Mouse (Mus musculus): ENCODE data around the gene Ctns.

Gene Ctns

GRCm38 (mm10) chr11:73201597-73201996 is 2.8 kb upstream of the Ctns start:
- POLR2A ChIA-PET, result interaction anchor here in 2 of 4 experiments (0.6 to 4.2 kb wide), 4 partner anchors 23 to 1207 kb away, joined by 3 to 31 read pairs (median 6); partner anchors contain the start of gene Haspin (in 1 of the 2)
- CTCF ChIA-PET, result interaction anchor here in 3 of 4 experiments (0.6 to 2.4 kb wide), 7 partner anchors 21 to 194 kb away, joined by 3 to 6 read pairs (median 3); partner anchors contain the start of gene Haspin (in 2 of the 3)

- CTCF ChIA-PET, result interaction anchor here in 3 of 4 experiments (0.6 to 2.4 kb wide), 5 partner anchors 32 to 194 kb away, joined by 3 to 6 read pairs (median 4); partner anchors contain the start of gene Haspin (in 2 of the 3)
- POLR2A ChIA-PET, result interaction anchor here in 2 of 4 experiments (0.6 to 4.2 kb wide), 4 partner anchors 22 to 1208 kb away, joined by 3 to 31 read pairs (median 6); partner anchors contain the start of gene Haspin (in 1 of the 2)
Measured at GRCm38 (mm10) chr11:73201021-73201420, 2.2 kb upstream of the Ctns start.

- ChIA-PET POLR2A (interaction anchor here (0.6 to 4.2 kb wide), 68 partner anchors 7 to 1349 kb away, joined by 3 to 43 read pairs (median 5); partner anchors contain the start of genes Cyb5d2 (in 3 of the 4), Haspin (in 3 of the 4), Zzef1 (in 3 of the 4) and Emc6 (in 2 of the 4)), CTCF (interaction anchor here in 3 of 4 experiments (0.6 to 1.8 kb wide), 16 partner anchors 8 to 1171 kb away, joined by 3 to 14 read pairs (median 4); partner anchors contain the start of genes Haspin (in 2 of the 3) and P2rx5 (in 1 of the 3))
Measured at GRCm38 (mm10) chr11:73199879-73200278, 1.0 kb upstream of the Ctns start.

GRCm38 (mm10) chr11:73199230-73199712 is 429 bp upstream of the Ctns start, which contains the start of gene Shpk:
Gene Shpk (plus strand): TSS chr11:73199460.
- CTCF ChIA-PET, result interaction anchor here (0.6 to 1.8 kb wide), 20 partner anchors 8 to 1172 kb away, joined by 3 to 14 read pairs (median 4); partner anchors contain the start of genes Haspin (in 3 of the 4) and P2rx5 (in 1 of the 4)
- POLR2A ChIA-PET, result interaction anchor here (0.5 to 4.2 kb wide), 84 partner anchors 8 to 1349 kb away, joined by 3 to 43 read pairs (median 5); partner anchors contain the start of genes Cyb5d2 (in 3 of the 4), Haspin (in 3 of the 4), Zzef1 (in 3 of the 4) and Camkk1 (in 2 of the 4)

DNA sequence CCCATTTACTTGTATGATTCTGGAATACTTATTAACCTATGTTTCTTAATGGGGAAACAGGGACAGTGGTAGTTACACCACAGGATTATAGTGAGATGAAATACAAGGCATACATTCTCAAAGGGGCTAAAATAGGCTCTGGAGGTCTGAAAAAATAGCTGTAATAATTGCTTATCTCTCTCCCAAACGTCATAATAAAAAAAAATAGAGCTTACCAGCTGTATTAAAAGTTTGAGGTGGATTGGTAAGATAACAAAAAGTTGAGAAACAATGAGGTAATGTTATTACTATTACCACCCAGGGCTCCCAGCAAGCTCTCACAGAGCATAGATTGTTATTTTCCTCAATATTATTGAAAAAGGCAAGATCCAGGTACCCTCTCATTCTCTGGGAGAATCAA is 652 bp downstream of the Ctns start:
- CTCF ChIA-PET, result interaction anchor here (0.5 to 1.6 kb wide), 6 partner anchors 9 to 1394 kb away, joined by 3 to 14 read pairs (median 4); partner anchors contain the start of gene Haspin (in 2 of the 4)
- POLR2A ChIA-PET, result interaction anchor here in 3 of 4 experiments (0.7 to 4.2 kb wide), 40 partner anchors 9 to 1174 kb away, joined by 3 to 43 read pairs (median 8); partner anchors contain the start of genes Haspin (in 3 of the 3), Cyb5d2 (in 2 of the 3), Zzef1 (in 2 of the 3) and Camkk1 (in 1 of the 3)

GRCm38 (mm10) chr11:73194444-73194843 is 4.4 kb downstream of the Ctns start:
- POLR2A ChIA-PET, result interaction anchor here in 3 of 4 experiments (0.6 to 1.0 kb wide), 3 partner anchors 9 to 58 kb away, joined by 3 to 5 read pairs (median 3); no protein-coding TSS in a partner anchor
- CTCF ChIA-PET, result interaction anchor here in 1 of 4 experiments (0.6 to 0.9 kb wide), 2 partner anchors 8 to 56 kb away, joined by 3 to 6 read pairs; partner anchors contain the start of gene Haspin

GRCm38 (mm10) chr11:73193047-73193446 is 5.8 kb downstream of the Ctns start:
- CTCF ChIA-PET, result interaction anchor here in 1 of 4 experiments (0.7 kb wide), 1 partner anchor 241 kb away, joined by 5 read pairs; no protein-coding TSS in a partner anchor
- POLR2A ChIA-PET, result interaction anchor here in 2 of 4 experiments (0.7 to 4.6 kb wide), 3 partner anchors 14 to 65 kb away, joined by 3 to 25 read pairs (median 4); partner anchors contain the start of gene P2rx5 (in 1 of the 2)

DNA sequence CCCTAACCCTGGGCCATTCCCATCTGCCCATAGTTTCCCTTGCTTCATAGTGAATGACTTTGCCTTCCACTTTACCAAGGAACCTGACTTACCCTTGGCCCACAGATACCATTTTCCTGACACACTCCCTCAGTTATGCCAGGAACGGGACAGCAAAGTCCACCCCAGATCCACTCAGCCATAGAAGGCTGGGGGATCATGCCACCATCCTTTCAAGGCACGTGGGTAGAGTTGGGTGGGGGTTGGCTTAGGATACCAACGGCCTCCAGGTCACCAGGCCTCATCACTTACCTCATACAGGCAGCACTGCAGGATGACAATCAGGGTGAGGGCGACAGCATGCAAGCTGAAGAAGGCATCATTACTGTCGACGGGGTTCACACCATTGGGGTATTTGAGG is 11.6 kb downstream of the Ctns start:
- POLR2A ChIA-PET, result interaction anchor here in 2 of 4 experiments (0.6 to 7.0 kb wide), 4 partner anchors 12 to 117 kb away, joined by 4 to 43 read pairs (median 5); partner anchors contain the start of genes Ctns (in 1 of the 2) and Shpk (in 1 of the 2)
- CTCF ChIA-PET, result no interaction called here

GRCm38 (mm10) chr11:73185872-73186615 is 12.8 kb downstream of the Ctns start:
- ChIA-PET CTCF (interaction anchor here in 2 of 4 experiments (0.5 to 1.0 kb wide), 2 partner anchors 9 to 13 kb away, joined by 3 to 6 read pairs; partner anchors contain the start of genes Ctns (in 1 of the 2) and Shpk (in 1 of the 2)), POLR2A (interaction anchor here in 3 of 4 experiments (1.1 to 7.0 kb wide), 5 partner anchors 8 to 13 kb away, joined by 3 to 43 read pairs (median 4); partner anchors contain the start of genes Ctns (in 3 of the 3) and Shpk (in 3 of the 3))

- CTCF ChIA-PET, result interaction anchor here in 3 of 4 experiments (0.5 to 1.0 kb wide), 5 partner anchors 10 to 1194 kb away, joined by 3 to 7 read pairs (median 3); partner anchors contain the start of genes Ctns (in 2 of the 3), Shpk (in 2 of the 3) and Haspin (in 1 of the 3)
- POLR2A ChIA-PET, result interaction anchor here in 3 of 4 experiments (0.6 to 4.0 kb wide), 26 partner anchors 9 to 141 kb away, joined by 3 to 38 read pairs (median 4); partner anchors contain the start of genes Ctns (in 3 of the 3), Shpk (in 3 of the 3), P2rx5 (in 2 of the 3) and Haspin (in 1 of the 3)
Measured at GRCm38 (mm10) chr11:73177895-73178294, 20.9 kb downstream of the Ctns start.

- ChIA-PET POLR2A (interaction anchor here in 3 of 4 experiments (0.8 to 4.0 kb wide), 24 partner anchors 8 to 141 kb away, joined by 3 to 38 read pairs (median 4); partner anchors contain the start of genes Ctns (in 2 of the 3), P2rx5 (in 2 of the 3), Shpk (in 2 of the 3) and Haspin (in 1 of the 3)), CTCF (interaction anchor here in 2 of 4 experiments (1.0 kb wide), 2 partner anchors 22 to 39 kb away, joined by 4 to 7 read pairs; partner anchors contain the start of genes Ctns (in 1 of the 2), Haspin (in 1 of the 2) and Shpk (in 1 of the 2))
Measured at GRCm38 (mm10) chr11:73177509-73177875, 21.4 kb downstream of the Ctns start.

DNA sequence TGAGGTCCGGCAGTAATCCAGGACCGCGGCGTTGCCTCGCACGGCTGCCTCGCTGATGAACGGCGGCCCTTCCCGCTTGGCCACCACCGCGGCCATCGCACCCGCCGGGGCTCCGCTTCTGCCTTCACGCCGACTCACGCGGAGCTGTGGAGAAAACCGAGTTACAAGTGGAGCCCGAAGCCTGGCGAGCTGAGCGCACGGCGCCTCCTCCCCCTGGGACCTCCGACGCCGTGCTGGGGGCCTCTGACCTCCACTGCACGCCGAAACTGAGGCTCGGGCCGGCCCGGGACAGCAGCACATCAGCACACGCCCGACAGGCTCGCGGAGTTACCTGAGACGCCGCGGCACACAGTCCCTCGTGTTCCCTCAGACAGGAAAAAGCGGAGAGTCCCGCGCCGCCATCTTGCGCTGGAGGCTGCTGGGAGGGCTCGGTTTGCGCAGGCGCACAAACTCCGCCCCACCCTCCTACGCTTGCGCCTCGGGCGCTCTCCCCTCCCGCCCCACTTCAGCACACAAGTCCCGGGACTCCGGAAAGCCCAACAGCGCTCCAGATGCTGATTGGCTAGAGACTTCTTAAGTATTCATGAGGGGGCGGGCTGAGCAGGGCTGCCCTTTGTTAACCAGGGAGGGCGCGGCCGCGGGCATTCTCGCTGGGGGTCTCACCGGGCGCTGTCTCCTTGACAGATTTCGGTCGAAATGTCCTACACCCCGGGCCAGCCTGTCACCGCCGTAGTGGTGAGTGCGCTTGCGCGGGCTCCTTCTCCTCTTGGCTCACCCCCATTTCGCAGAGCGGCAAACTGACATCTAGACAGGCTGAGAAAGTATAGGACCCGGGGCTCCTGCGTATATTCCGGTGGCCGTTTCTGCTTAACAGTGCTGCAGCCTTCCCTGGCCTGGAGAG is 22.0 kb downstream of the Ctns start, which contains the start of the genes Emc6 and Tax1bp3:
TSS of gene Emc6 (minus strand) at position 430 of the 901 bp plus-strand sequence.
TSS of gene Tax1bp3 (plus strand) at position 476 of the 901 bp plus-strand sequence.
- ChIA-PET POLR2A (interaction anchor here (0.6 to 4.0 kb wide), 28 partner anchors 8 to 179 kb away, joined by 3 to 38 read pairs (median 5); partner anchors contain the start of genes Ctns (in 3 of the 4), Haspin (in 3 of the 4), Shpk (in 3 of the 4) and P2rx5 (in 2 of the 4)), CTCF (interaction anchor here in 2 of 4 experiments (0.5 to 1.0 kb wide), 2 partner anchors 38 to 39 kb away, joined by 3 to 4 read pairs; partner anchors contain the start of gene Haspin (in 1 of the 2))

GRCm38 (mm10) chr11:73176186-73176585 is 22.7 kb downstream of the Ctns start:
- ChIA-PET CTCF (interaction anchor here in 1 of 4 experiments (1.0 kb wide), 1 partner anchor 38 kb away, joined by 3 read pairs; the partner anchor contains the start of gene Haspin), POLR2A (interaction anchor here (0.6 to 3.8 kb wide), 18 partner anchors 8 to 179 kb away, joined by 3 to 23 read pairs (median 4); partner anchors contain the start of genes Ctns (in 3 of the 4), Haspin (in 3 of the 4), Shpk (in 3 of the 4) and P2rx5 (in 2 of the 4))

- CTCF ChIA-PET, result no interaction called here
- POLR2A ChIA-PET, result interaction anchor here in 3 of 4 experiments (0.8 to 3.8 kb wide), 11 partner anchors 10 to 127 kb away, joined by 3 to 23 read pairs (median 4); partner anchors contain the start of genes Ctns (in 3 of the 3), Shpk (in 3 of the 3), Haspin (in 1 of the 3) and P2rx5 (in 1 of the 3)
Measured at GRCm38 (mm10) chr11:73175612-73176011, 23.2 kb downstream of the Ctns start.

- CTCF ChIA-PET, result interaction anchor here in 1 of 4 experiments (0.6 kb wide), 1 partner anchor 579 kb away, joined by 4 read pairs; no protein-coding TSS in a partner anchor
- POLR2A ChIA-PET, result interaction anchor here in 3 of 4 experiments (0.9 to 3.1 kb wide), 12 partner anchors 12 to 97 kb away, joined by 3 to 16 read pairs (median 5); partner anchors contain the start of genes Ctns (in 3 of the 3), Shpk (in 3 of the 3) and P2rx5 (in 1 of the 3)
Measured at GRCm38 (mm10) chr11:73172186-73172585, 26.7 kb downstream of the Ctns start.
